Mouse (Mus musculus) lung, adult 2 months (tissue): ENCODE results near the gene Elmo1.

Source experiments
- CTCF ChIP-seq: fragments of 200-500 bp; IDR thresholded peaks from 2 replicates; pipeline ENCODE4 v1.5.1; 2011; ENCODE audit warnings: mild to moderate bottlenecking, low read length, control low read depth; ENCODE audit not compliant: insufficient read depth
- POLR2A ChIP-seq: fragments of 200-500 bp; IDR thresholded peaks from 2 replicates; pipeline ENCODE4 v1.6.1; 2011; ENCODE audit warnings: low read depth, mild to moderate bottlenecking, control low read depth, low read length, borderline replicate concordance; ENCODE audit errors: extremely low read depth

DNA sequence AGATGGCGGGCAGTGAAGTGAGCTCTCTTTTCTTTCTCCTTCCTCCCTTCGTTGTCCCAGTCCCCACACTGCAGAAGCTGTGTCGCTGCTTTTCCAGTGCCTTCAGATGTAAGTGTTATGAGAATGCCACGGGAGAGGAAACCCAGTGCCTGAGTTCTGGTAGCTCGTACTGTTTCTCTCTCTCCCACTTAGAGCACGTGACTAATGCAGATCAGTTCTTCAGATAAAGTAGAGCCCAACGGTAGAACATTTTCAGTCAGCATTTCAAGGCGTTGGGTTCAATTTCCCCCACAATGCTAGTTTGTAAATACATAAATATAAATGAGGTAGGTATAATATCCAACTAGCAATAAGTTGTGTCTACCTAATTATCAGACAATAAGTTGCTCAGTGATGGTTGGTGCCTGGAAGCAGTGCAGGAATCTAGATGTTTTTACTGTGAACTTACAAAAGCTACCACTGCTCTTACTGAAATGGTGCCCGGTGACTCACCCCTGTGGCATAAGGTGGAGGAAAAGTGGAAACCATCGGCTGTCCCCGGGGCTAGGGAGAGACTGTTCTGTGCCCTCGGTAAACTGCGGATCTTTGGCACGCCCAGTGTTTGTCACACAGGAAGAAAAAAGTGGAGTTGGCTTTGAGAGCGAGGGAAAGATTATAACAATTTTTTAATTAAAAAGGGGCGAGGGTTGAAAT lies 205.0 kb downstream of the Elmo1 start:
- TF ChIP-seq CTCF (no peak), POLR2A (no peak)
